Mouse (Mus musculus) spleen, postnatal 0 days (tissue): ENCODE data around the gene Numbl. TPM values are rescaled to one million over a fixed set of nuclear protein-coding genes. Genes with fewer than 3 reads are reported as not detected.

Experiments
- polyA plus RNA-seq: library from polyadenylated mRNA; unstranded; fragments of >200 nt; fragmentation: Nextera tagmentation; extraction: Ambion mirVana; gene quantifications from 2 replicates; pipeline ENCODE4 v1.2.1, GENCODE M21; 2015

The Numbl gene
- 3.1 and 4.9 TPM in 2 replicates for polyA plus RNA-seq

GRCm38 (mm10) chr7:27258205-27258899 is at the start of gene Numbl:
TSS of gene Numbl (plus strand) at chr7:27258433.

GRCm38 (mm10) chr7:27228281-27228821 is 29.9 kb upstream of the Numbl start, which contains the start of gene Itpkc:
TSS of gene Itpkc (minus strand) at chr7:27228661.

GRCm38 (mm10) chr7:27232781-27233281 is 25.4 kb upstream of the Numbl start, which contains the start of gene Coq8b:
TSS of gene Coq8b (plus strand) at chr7:27233023.

Other genes with a start within 250 kb of the Numbl start
- gene Cyp2a12, start 229.4 kb upstream of the Numbl start, polyA plus RNA-seq: not detected in 2 replicates
- not detected in 2 replicates for gene Cyp2f2, start 138.5 kb upstream of the Numbl start, polyA plus RNA-seq
- not detected in 2 replicates for gene Cyp2t4, start 104.7 kb upstream of the Numbl start, polyA plus RNA-seq
- 28.8 and 32.4 TPM in 2 replicates for gene Egln2, start 91.6 kb upstream of the Numbl start, polyA plus RNA-seq
- 45.2 and 52.1 TPM in 2 replicates for gene Rab4b, start 79.5 kb upstream of the Numbl start, polyA plus RNA-seq
- not detected in 2 replicates for gene Gm21983, start 77.3 kb upstream of the Numbl start, polyA plus RNA-seq
- 0.35 and 0.49 TPM in 2 replicates for gene Mia, start 77.3 kb upstream of the Numbl start, polyA plus RNA-seq
- 1.2 and 1.5 TPM in 2 replicates for gene BC024978, start 62.7 kb upstream of the Numbl start, polyA plus RNA-seq
- gene Snrpa, start 62.2 kb upstream of the Numbl start, polyA plus RNA-seq: 91.6 and 100 TPM in 2 replicates
- gene Itpkc, start 29.8 kb upstream of the Numbl start, polyA plus RNA-seq: 1.0 and 1.3 TPM in 2 replicates
- gene Coq8b, start 25.4 kb upstream of the Numbl start, polyA plus RNA-seq: 10.4 and 11.2 TPM in 2 replicates
- gene Ltbp4, start 79.3 kb downstream of the Numbl start, polyA plus RNA-seq: 60.1 and 82.7 TPM in 2 replicates
- gene Shkbp1, start 97.6 kb downstream of the Numbl start, polyA plus RNA-seq: 26.0 and 29.5 TPM in 2 replicates
- 0.32 TPM in 1 of 2 replicates, not detected in the other for gene Gm20479, start 99.0 kb downstream of the Numbl start, polyA plus RNA-seq
- 0.23 and 0.32 TPM in 2 replicates for gene Sptbn4, start 189.3 kb downstream of the Numbl start, polyA plus RNA-seq
- gene Blvrb, start 189.5 kb downstream of the Numbl start, polyA plus RNA-seq: 895 and 1,052 TPM in 2 replicates
- gene Sertad3, start 215.3 kb downstream of the Numbl start, polyA plus RNA-seq: 29.5 and 31.1 TPM in 2 replicates
- gene Sertad1, start 228.5 kb downstream of the Numbl start, polyA plus RNA-seq: 20.9 and 25.9 TPM in 2 replicates
- 1.2 and 1.3 TPM in 2 replicates for gene Prx, start 240.9 kb downstream of the Numbl start, polyA plus RNA-seq